Mouse (Mus musculus) megakaryocyte, embryonic 14.5 days (primary cell): ENCODE data around the gene Vwa8. TPM values are rescaled to one million over a fixed set of nuclear protein-coding genes. Genes with fewer than 3 reads are reported as not detected.

ENCODE experiments used
- H3K27me3 ChIP-seq: replicated peaks from 2 replicates; pipeline ENCODE3; 2012; ENCODE audit warnings: inconsistent platforms
- H3K36me3 ChIP-seq: replicated peaks from 2 replicates; pipeline ENCODE3; 2012; ENCODE audit warnings: low read length, inconsistent platforms, mixed read lengths
- H3K4me1 ChIP-seq: 2 replicates; pipeline ENCODE4 v1.6.1; 2012; ENCODE audit warnings: inconsistent platforms
- H3K4me3 ChIP-seq: replicated peaks from 2 replicates; pipeline ENCODE3; 2012; ENCODE audit warnings: moderate library complexity, mild to moderate bottlenecking, inconsistent platforms
- H3K9me3 ChIP-seq: 2 replicates; pipeline ENCODE4 v1.6.1; 2012; ENCODE audit warnings: inconsistent platforms
- FLI1 ChIP-seq: IDR thresholded peaks from 2 replicates; pipeline ENCODE4 v1.6.1; 2012; ENCODE audit warnings: low read length, inconsistent platforms, mixed read lengths
- GATA1 ChIP-seq: IDR thresholded peaks from 3 replicates; pipeline ENCODE4 v1.6.1; 2012; ENCODE audit warnings: mixed read lengths, low read length, inconsistent platforms, borderline replicate concordance
- polyA plus RNA-seq: library from polyadenylated mRNA; stranded (reverse); fragments of >175 nt; gene quantifications from 2 replicates; pipeline ENCODE4 v1.2.3, GENCODE M21; 2012; ENCODE audit warnings: low replicate concordance; ENCODE audit not compliant: insufficient read depth

Vwa8 gene
- polyA plus RNA-seq, 1 experiment: 0.75 TPM

GRCm38 (mm10) chr14:78916691-78917090 lies 67.8 kb downstream of the Vwa8 start:
- H3K27me3 ChIP-seq: no peaks in the 10 kb centered on the region
- H3K36me3 ChIP-seq: no peaks in the 10 kb centered on the region
- H3K4me3 ChIP-seq: no peak overlapping the region
- no peaks in the 10 kb centered on the region for H3K9me3 ChIP-seq
- TF ChIP-seq FLI1 (no peak), GATA1 (no peak)
- peaks cover 38% of the 10 kb centered on the region for H3K4me1 ChIP-seq

GRCm38 (mm10) chr14:78921219-78921618 lies 72.4 kb downstream of the Vwa8 start:
- Histone ChIP-seq H3K9me3 (no peaks in the 10 kb centered on the region), H3K4me1 (peaks cover 15% of the 10 kb centered on the region), H3K4me3 (no peak overlapping the region), H3K27me3 (no peaks in the 10 kb centered on the region), H3K36me3 (no peaks in the 10 kb centered on the region)
- TF ChIP-seq FLI1 (no peak), GATA1 (no peak)

GRCm38 (mm10) chr14:78923631-78924030 lies 74.8 kb downstream of the Vwa8 start:
- TF ChIP-seq GATA1 (no peak), FLI1 (no peak)
- Histone ChIP-seq H3K9me3 (no peaks in the 10 kb centered on the region), H3K4me1 (peaks cover 9% of the 10 kb centered on the region), H3K27me3 (no peaks in the 10 kb centered on the region), H3K36me3 (no peaks in the 10 kb centered on the region), H3K4me3 (no peak overlapping the region)

- H3K9me3 ChIP-seq: no peaks in the 10 kb centered on the region
- H3K4me3 ChIP-seq: no peak overlapping the region
- TF ChIP-seq FLI1 (no peak), GATA1 (no peak)
- H3K4me1 ChIP-seq: peaks cover 9% of the 10 kb centered on the region
- no peaks in the 10 kb centered on the region for H3K27me3 ChIP-seq
- H3K36me3 ChIP-seq: no peaks in the 10 kb centered on the region
Measured at GRCm38 (mm10) chr14:78924755-78925537, 76.1 kb downstream of the Vwa8 start.

- Histone ChIP-seq H3K36me3 (peaks cover 7% of the 10 kb centered on the region), H3K4me3 (no peak overlapping the region), H3K27me3 (no peaks in the 10 kb centered on the region), H3K4me1 (no peaks in the 10 kb centered on the region), H3K9me3 (no peaks in the 10 kb centered on the region)
- no peak for TF ChIP-seq GATA1
- TF ChIP-seq FLI1: no peak
Measured at GRCm38 (mm10) chr14:78932094-78932493, 83.2 kb downstream of the Vwa8 start.

GRCm38 (mm10) chr14:78933399-78933798 lies 84.5 kb downstream of the Vwa8 start:
- Histone ChIP-seq H3K4me3 (no peak overlapping the region), H3K9me3 (no peaks in the 10 kb centered on the region), H3K27me3 (no peaks in the 10 kb centered on the region), H3K4me1 (no peaks in the 10 kb centered on the region), H3K36me3 (peaks cover 8% of the 10 kb centered on the region)
- no peak for TF ChIP-seq FLI1
- no peak for TF ChIP-seq GATA1

GRCm38 (mm10) chr14:78934596-78934995 lies 85.7 kb downstream of the Vwa8 start:
- Histone ChIP-seq H3K9me3 (no peaks in the 10 kb centered on the region), H3K36me3 (peaks cover 8% of the 10 kb centered on the region), H3K4me1 (no peaks in the 10 kb centered on the region), H3K4me3 (no peak overlapping the region), H3K27me3 (no peaks in the 10 kb centered on the region)
- TF ChIP-seq GATA1: no peak
- TF ChIP-seq FLI1: no peak

GRCm38 (mm10) chr14:78935796-78936195 lies 86.9 kb downstream of the Vwa8 start:
- H3K36me3 ChIP-seq: peaks cover 12% of the 10 kb centered on the region
- H3K9me3 ChIP-seq: peaks cover 4% of the 10 kb centered on the region
- no peak for TF ChIP-seq FLI1
- no peak for TF ChIP-seq GATA1
- H3K4me3 ChIP-seq: no peak overlapping the region
- no peaks in the 10 kb centered on the region for H3K4me1 ChIP-seq
- H3K27me3 ChIP-seq: no peaks in the 10 kb centered on the region

- no peaks in the 10 kb centered on the region for H3K27me3 ChIP-seq
- H3K9me3 ChIP-seq: peaks cover 5% of the 10 kb centered on the region
- H3K36me3 ChIP-seq: peaks cover 6% of the 10 kb centered on the region
- TF ChIP-seq GATA1: no peak
- no peak for TF ChIP-seq FLI1
- H3K4me1 ChIP-seq: no peaks in the 10 kb centered on the region
- H3K4me3 ChIP-seq: no peak overlapping the region
Measured at GRCm38 (mm10) chr14:78941741-78942475, 93.1 kb downstream of the Vwa8 start.

GRCm38 (mm10) chr14:78955745-78956144 lies 106.9 kb downstream of the Vwa8 start:
- H3K4me3 ChIP-seq: no peak overlapping the region
- no peaks in the 10 kb centered on the region for H3K27me3 ChIP-seq
- H3K36me3 ChIP-seq: no peaks in the 10 kb centered on the region
- no peaks in the 10 kb centered on the region for H3K9me3 ChIP-seq
- TF ChIP-seq FLI1 (no peak), GATA1 (no peak)
- H3K4me1 ChIP-seq: no peaks in the 10 kb centered on the region; the same call in 1 of the 2 replicates
